Mouse (Mus musculus): ENCODE data around the gene Lclat1.

The Lclat1 gene

GRCm38 (mm10) chr17:73107158-73108157 lies at the start of gene Lclat1:
Gene Lclat1 (plus strand): TSS chr17:73107985.
- peak; percentile 96 to 97 for DNase-seq

GRCm38 (mm10) chr17:73058319-73058718 lies 49.5 kb upstream of the Lclat1 start:
- no peak for DNase-seq

DNA sequence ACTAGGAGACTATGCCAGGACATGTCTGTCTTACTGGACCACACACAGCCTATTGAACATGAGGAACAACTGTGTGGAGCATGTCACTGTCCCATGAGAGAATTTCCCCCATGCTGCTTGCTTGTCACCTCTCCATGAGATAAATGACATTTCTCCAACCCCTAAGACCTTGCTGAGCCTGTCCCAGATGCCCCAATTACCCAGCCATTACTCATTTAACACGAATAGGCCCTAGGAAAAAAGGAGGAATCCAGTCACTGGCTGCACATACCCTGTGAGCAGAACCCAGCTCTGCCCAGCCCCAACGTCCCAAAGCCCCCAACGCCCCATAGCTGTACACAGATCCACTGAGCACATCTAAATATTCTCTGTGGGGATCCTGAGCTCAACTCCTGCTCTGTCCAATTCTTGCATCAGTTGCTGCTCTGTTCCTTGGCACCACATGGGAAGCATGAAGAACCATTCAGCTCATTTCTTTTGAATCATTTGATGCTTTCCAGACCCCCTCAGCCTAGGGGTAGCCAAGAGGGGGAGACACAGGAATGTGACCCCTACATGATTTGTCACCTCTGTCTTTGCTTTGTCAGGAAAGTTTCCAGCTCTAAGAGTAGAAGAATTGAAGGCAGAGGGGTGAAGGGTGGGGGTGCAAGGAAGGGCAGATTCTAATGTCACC lies 47.4 kb upstream of the Lclat1 start:
- DNase-seq, result no peak

- no peak for DNase-seq
Observed at GRCm38 (mm10) chr17:73060897-73061252, 46.9 kb upstream of the Lclat1 start.

DNA sequence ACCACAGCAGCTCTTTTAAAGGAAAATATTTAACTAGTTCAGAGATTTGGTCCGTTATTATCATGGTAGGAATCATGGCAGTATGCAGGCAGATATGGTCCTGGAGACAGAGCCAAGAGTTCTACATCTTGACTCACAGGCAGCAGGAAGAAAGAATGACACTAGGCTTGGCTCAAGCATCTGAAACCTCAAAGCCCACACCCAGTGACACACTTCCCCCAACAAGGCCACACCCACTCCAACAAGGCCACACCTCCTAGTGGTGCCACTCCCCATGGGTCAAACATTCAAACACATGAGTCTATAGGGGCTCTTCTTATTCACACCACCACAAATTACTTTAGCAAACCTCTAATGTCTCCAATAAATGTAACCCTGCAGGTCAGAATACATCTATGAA lies 45.1 kb upstream of the Lclat1 start:
- DNase-seq, result no peak

GRCm38 (mm10) chr17:73063299-73063698 lies 44.5 kb upstream of the Lclat1 start:
- DNase-seq, result no peak

DNA sequence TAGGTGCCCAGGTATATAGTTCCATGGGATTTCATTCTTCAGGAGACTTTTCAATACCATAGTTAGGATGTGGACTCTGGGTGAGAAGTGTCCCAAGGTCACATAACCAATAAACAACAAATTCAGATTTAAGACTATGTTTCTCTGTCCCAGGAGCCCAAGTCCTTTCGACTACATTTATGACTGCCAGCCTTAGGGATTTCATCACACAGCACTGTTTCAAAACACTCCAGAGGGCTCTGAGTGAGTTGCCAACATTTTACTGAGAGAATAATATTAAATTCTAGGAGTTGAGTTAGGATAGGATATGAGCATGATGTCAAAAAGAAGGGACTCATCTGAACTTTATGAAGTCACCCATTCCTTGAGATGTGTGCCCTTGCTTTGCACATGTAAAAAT lies 44.0 kb upstream of the Lclat1 start:
- DNase-seq, result no peak

- peak in 1 of 2 experiments; percentile 18 for DNase-seq
Observed at GRCm38 (mm10) chr17:73066387-73067169, 41.2 kb upstream of the Lclat1 start.

- peak; percentile 59 to 61 for DNase-seq
Observed at GRCm38 (mm10) chr17:73067423-73067822, 40.4 kb upstream of the Lclat1 start.

DNA sequence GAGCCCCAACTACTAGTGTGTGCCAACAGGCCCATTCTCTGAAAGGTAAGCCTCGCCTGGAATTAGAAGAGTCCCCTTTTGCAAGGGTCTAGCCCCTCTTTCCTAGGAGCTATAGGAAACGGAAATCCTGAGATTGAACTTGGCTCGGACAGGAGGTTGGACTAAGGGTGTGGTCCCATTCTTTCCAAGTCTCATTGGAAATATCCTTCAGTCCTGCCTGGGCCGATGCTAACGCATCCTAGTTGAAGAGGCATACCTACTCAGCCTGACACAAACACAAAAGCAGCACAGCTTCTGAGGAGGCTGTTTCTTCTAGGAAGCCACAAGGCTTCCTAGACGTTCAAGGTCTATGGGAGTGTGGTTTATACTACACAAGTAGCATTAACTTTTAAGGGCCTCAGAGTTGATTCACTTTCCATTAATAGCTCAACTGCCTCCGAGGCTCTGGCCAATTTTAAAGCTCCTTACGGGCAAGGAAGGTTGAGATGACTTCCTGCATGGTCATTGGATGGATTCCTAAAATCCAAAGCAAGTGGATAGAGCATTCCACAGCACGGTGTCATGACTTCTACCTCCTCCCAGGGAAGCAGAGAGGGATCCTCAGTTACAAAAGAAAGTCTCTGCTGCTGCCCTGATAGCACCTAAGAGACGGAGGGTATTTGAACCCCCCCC lies 39.3 kb upstream of the Lclat1 start:
- DNase-seq, result no peak

GRCm38 (mm10) chr17:73070466-73070865 lies 37.3 kb upstream of the Lclat1 start:
- no peak for DNase-seq

- peak in 1 of 2 experiments; percentile 34 for DNase-seq
Observed at GRCm38 (mm10) chr17:73071725-73072263, 36.0 kb upstream of the Lclat1 start.

GRCm38 (mm10) chr17:73072286-73072685 lies 35.5 kb upstream of the Lclat1 start:
- DNase-seq, result peak; percentile 62 to 74

GRCm38 (mm10) chr17:73074631-73075030 lies 33.2 kb upstream of the Lclat1 start:
- no peak for DNase-seq

DNA sequence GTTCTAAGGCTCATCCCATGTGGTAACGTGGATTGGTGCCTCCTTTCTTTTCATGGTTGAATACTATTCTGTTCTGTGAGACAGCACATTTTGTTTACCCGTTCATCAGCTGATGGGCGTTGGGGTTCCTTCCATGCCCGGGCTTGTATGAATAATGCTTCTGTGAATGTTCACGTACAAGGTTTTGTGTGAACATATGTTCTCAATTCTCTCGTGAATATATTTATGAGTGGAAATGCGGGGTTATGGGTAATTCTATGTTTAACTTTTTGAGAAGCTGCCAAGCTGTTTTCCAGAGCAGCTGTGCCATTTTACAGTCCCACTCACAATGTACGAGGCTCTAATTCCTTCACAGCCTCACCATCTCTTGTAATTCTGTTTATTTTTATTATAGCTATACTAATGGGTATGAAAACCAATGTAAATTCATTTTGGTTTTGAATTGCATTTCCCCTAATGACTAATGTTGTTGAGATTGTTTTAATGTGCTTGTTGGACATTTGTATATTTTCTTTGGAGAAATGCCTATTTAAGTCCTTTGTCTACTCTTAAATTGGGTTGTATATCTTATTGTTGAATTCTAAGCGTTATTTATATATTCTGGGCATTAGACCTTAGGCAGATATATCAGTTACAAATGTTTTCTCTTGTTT lies 32.4 kb upstream of the Lclat1 start:
- no peak for DNase-seq

DNA sequence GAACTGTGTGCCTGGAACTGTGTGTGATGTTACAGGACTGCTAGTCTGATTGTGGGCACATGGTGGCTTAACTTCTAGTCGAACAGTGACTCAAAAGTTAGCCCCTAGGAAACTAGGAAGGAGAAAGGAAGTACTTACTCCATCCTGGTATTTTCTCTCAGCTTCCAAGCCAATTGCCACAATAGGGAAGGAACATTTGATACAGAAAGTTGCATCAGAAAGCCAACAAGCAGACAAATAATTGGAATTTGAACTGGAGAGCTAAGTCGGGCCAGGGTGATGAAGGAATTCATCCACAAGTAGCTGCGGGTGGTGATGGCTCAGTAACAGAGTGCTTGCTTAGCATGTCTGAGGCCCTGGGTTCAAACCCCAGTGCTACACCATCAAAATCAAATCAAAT lies 30.1 kb upstream of the Lclat1 start:
- DNase-seq, result no peak

DNA sequence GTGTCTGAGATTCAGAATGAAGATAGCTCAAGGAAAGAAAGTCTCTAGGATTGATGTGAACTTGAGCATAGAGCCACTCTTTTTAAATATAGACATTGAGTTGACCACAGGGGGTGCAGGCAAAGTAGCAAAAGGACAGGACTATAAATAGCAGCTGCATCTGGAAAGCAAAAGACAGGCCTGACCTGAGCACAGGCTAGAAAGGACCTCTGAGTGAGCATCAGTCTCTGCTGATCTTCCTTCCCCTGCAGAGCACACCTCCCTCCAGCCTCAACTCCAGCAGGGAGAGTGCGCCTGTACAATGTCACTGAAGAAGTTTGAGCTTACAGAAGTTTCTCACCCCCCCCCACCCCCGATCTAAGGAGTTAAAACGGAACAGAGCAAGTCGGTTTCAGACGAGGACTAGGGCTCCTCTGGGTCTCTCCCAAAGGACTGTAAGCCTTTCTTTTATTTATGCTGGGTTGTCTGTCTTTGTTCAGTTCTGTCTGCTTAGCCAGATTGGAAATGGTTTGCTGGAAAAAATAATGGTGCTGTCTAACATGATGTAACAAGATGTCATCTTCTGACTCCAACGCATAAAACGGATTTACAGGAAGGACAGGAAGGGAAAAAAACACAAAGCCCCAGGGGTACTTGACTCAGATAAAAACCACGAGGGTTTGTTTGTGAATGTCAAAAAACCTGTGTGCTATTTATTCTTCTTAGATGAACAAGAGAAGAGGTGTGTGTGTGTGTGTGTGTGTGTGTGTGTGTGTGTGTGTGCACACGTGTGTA lies 26.2 kb upstream of the Lclat1 start:
- no peak for DNase-seq

DNA sequence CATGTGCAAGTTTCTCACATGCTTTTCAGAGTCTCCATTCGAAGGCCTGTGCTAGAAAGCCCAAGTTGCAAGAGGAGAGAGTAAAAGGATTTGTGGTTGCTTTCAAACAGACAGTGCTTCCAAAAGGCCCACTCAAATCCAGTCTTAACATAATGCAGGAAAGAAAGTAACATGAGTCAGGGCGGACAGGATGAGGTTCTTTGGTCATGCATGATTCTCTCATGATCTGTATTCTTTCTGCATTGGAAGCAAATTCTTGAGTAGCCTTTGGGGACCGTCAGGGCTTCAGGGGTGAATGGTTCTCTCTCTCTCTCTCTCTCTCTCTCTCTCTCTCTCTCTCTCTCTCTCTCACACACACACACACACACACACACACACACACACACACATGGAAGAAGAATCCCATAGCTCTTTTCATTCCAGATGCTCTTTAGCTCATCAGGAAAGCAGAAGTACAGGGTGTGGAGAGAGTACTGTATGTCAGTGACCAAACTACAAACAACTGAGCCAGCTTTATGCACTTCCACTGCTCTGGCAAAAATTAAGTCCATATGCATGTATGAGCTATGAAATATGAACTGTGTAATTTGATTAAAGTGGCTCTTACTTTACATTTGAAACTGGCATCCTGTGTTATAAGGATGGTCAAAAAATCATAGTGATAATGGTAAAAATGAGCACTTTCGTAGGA lies 25.1 kb upstream of the Lclat1 start:
- DNase-seq, result no peak

- peak in 1 of 2 experiments; percentile 18 for DNase-seq
Observed at GRCm38 (mm10) chr17:73087045-73087910, 20.5 kb upstream of the Lclat1 start.
